Mouse (Mus musculus) megakaryocyte, embryonic 14.5 days (primary cell): ENCODE results near the gene Fam98a.

ENCODE experiments used
- FLI1 ChIP-seq: IDR thresholded peaks from 2 replicates; pipeline ENCODE4 v1.6.1; 2012; ENCODE audit warnings: low read length, inconsistent platforms, mixed read lengths
- GATA1 ChIP-seq: IDR thresholded peaks from 3 replicates; pipeline ENCODE4 v1.6.1; 2012; ENCODE audit warnings: mixed read lengths, low read length, inconsistent platforms, borderline replicate concordance

GRCm38 (mm10) chr17:75539841-75540240 is 11.9 kb downstream of the Fam98a start:
- TF ChIP-seq GATA1 = no peak
- TF ChIP-seq FLI1 = no peak
